Comparison of ENCODE assay signal across 9 mouse cellular contexts in genomic region chr6:24721317-24722099, GRCm38 (mm10). TPM values are rescaled to one million over a fixed set of nuclear protein-coding genes. Genes with fewer than 3 reads are reported as not detected.
A peak's percentile ranks its signal among the peaks of the same experiment; 100 is the strongest.
DNase-seq lines count a peak whose midpoint lies in the region; ATAC-seq lines count a peak whose summit lies in the region.
"Had no signal": no experiment of that assay in that cellular context is flagged by ENCODE, and none has a peak within 500 bp of the region (broad histone marks: within the 10 kb centered on the region; RNA-seq: fewer than 3 reads in every experiment).

No protein-coding gene starts in this region.

- 34% methylated on average over 13 of the region's 13 CpGs for WGBS in midbrain, embryonic 16.5 days
- 33% methylated on average over 13 of the region's 13 CpGs for WGBS in midbrain, embryonic 13.5 days
- WGBS in heart, embryonic 15.5 days = 24% methylated on average over 13 of the region's 13 CpGs

- H3K4me3 ChIP-seq in midbrain, embryonic 16.5 days (ENCODE audit: low read depth, low read length) = no peak overlapping the region
- no peak overlapping the region for H3K4me3 ChIP-seq in midbrain, embryonic 13.5 days (replicated peaks)
- H3K4me3 ChIP-seq in heart, embryonic 15.5 days = 0 out of 2 replicates have a peak overlapping the region, but pooled peaks have one; percentile 17

- H3K4me2 ChIP-seq in midbrain, embryonic 16.5 days (ENCODE audit: low read length) = no peak overlapping the region
- no peak overlapping the region for H3K4me2 ChIP-seq in midbrain, embryonic 13.5 days (replicated peaks)
- H3K4me2 ChIP-seq in heart, embryonic 15.5 days = peak overlapping the region; percentile 42

- H3K27me3 ChIP-seq in midbrain, embryonic 16.5 days (ENCODE audit: control insufficient read depth, insufficient read depth, low read depth, low read length) = no peaks in the 10 kb centered on the region
- H3K27me3 ChIP-seq in midbrain, embryonic 13.5 days = no peaks in the 10 kb centered on the region
- no peaks in the 10 kb centered on the region for H3K27me3 ChIP-seq in heart, embryonic 15.5 days

- H3K9ac ChIP-seq in midbrain, embryonic 16.5 days (ENCODE audit: low read depth, low read length) = no peak overlapping the region
- H3K9ac ChIP-seq in midbrain, embryonic 13.5 days (replicated peaks) = no peak overlapping the region
- H3K9ac ChIP-seq in heart, embryonic 15.5 days = no peak overlapping the region

- no peak overlapping the region for H3K27ac ChIP-seq in midbrain, embryonic 16.5 days (ENCODE audit: low read length)
- H3K27ac ChIP-seq in midbrain, embryonic 13.5 days = no peak overlapping the region
- H3K27ac ChIP-seq in heart, embryonic 15.5 days = no peak overlapping the region

- no peaks in the 10 kb centered on the region for H3K9me3 ChIP-seq in midbrain, embryonic 16.5 days (replicated peaks; ENCODE audit: control insufficient read depth, low read length, poor library complexity, severe bottlenecking)
- no peaks in the 10 kb centered on the region for H3K9me3 ChIP-seq in midbrain, embryonic 13.5 days
- no peaks in the 10 kb centered on the region for H3K9me3 ChIP-seq in heart, embryonic 15.5 days (replicated peaks)

- DNase-seq in R1 (ENCODE audit: low read depth, low spot score) = peak; percentile 42
- peak; percentile 53 to 60 for DNase-seq in cerebellum, postnatal 14 days
- DNase-seq in left cerebral cortex, adult 18-20 months (ENCODE audit: low spot score in 2 of 2) = peak; percentile 12 to 38
- DNase-seq in right cerebral cortex, postnatal 10 days (ENCODE audit: low spot score in 2 of 2) = peak; percentile 62 to 66

- no peaks in the 10 kb centered on the region for H3K4me1 ChIP-seq in midbrain, embryonic 16.5 days (ENCODE audit: control insufficient read depth, insufficient read depth, low read length)
- H3K4me1 ChIP-seq in midbrain, embryonic 13.5 days (replicated peaks) = no peaks in the 10 kb centered on the region
- no peaks in the 10 kb centered on the region for H3K4me1 ChIP-seq in heart, embryonic 15.5 days (replicated peaks)

- ATAC-seq in midbrain, embryonic 16.5 days = 0 out of 2 replicates have a peak, but pooled peaks have one; percentile 32
- no peak for ATAC-seq in midbrain, embryonic 13.5 days
- ATAC-seq in heart, embryonic 15.5 days (replicated peaks; ENCODE audit: insufficient number of reproducible peaks, insufficient read depth, low FRiP score, low read depth) = no peak

- no peaks in the 10 kb centered on the region for H3K36me3 ChIP-seq in midbrain, embryonic 16.5 days (ENCODE audit: control insufficient read depth, insufficient read depth, low read length)
- no peaks in the 10 kb centered on the region for H3K36me3 ChIP-seq in midbrain, embryonic 13.5 days
- no peaks in the 10 kb centered on the region for H3K36me3 ChIP-seq in heart, embryonic 15.5 days

RNA-seq across cellular contexts. Expression of gene Hyal6, which starts 11.5 kb away (rescaled TPM):
- polyA plus RNA-seq in midbrain, embryonic 16.5 days (2015; fragmentation: Nextera tagmentation; extraction: Ambion mirVana) = not detected in 2 replicates
- not detected in 2 replicates for polyA plus RNA-seq in midbrain, embryonic 13.5 days (2015; fragmentation: Nextera tagmentation; extraction: Ambion mirVana)
- not detected in 2 replicates for polyA plus RNA-seq in heart, embryonic 15.5 days (2015; fragmentation: Nextera tagmentation; extraction: Ambion mirVana)
- total RNA-seq in left cerebral cortex, adult 18-20 months (2021) = not detected
- polyA plus RNA-seq: intestine, embryonic 14.5 days; spleen, adult 2 months had no signal

RNA-seq across cellular contexts. Expression of gene Hyal4, which starts 26.6 kb away (rescaled TPM):
- polyA plus RNA-seq in midbrain, embryonic 16.5 days (2015; fragmentation: Nextera tagmentation; extraction: Ambion mirVana) = not detected in 2 replicates
- polyA plus RNA-seq in midbrain, embryonic 13.5 days (2015; fragmentation: Nextera tagmentation; extraction: Ambion mirVana) = not detected in 2 replicates
- polyA plus RNA-seq in heart, embryonic 15.5 days (2015; fragmentation: Nextera tagmentation; extraction: Ambion mirVana) = not detected in 2 replicates
- not detected for total RNA-seq in left cerebral cortex, adult 18-20 months (2021)
- polyA plus RNA-seq: intestine, embryonic 14.5 days; spleen, adult 2 months had no signal

RNA-seq across cellular contexts. Expression of gene Wasl, which starts 56.7 kb away (rescaled TPM):
- 61.3 and 63.2 TPM in 2 replicates for polyA plus RNA-seq in midbrain, embryonic 16.5 days (2015; fragmentation: Nextera tagmentation; extraction: Ambion mirVana)
- 62.4 and 69.1 TPM in 2 replicates for polyA plus RNA-seq in midbrain, embryonic 13.5 days (2015; fragmentation: Nextera tagmentation; extraction: Ambion mirVana)
- polyA plus RNA-seq in heart, embryonic 15.5 days (2015; fragmentation: Nextera tagmentation; extraction: Ambion mirVana) = 48.7 and 53.3 TPM in 2 replicates
- 100 to 1,000 TPM; 114 to 122 TPM for total RNA-seq in left cerebral cortex, adult 18-20 months (2021)
